Mouse (Mus musculus) forebrain, embryonic 11.5 days (tissue): ENCODE data around the gene Pcdh9. TPM values are rescaled to one million over a fixed set of nuclear protein-coding genes. Genes with fewer than 3 reads are reported as not detected.

ENCODE experiments used
- ATAC-seq: fragments of 200-750 bp; cut with Nextera tagmentation; replicated peaks from 2 replicates; pipeline ENCODE4 v1.8.0; 2017; ENCODE audit warnings: moderate TSS enrichment; ENCODE audit not compliant: low FRiP score
- DNase-seq: peaks from one replicate; pipeline ENCODE4 v3.0.0-alpha.2; 2017; ENCODE audit warnings: low spot score
- H3K27ac ChIP-seq: fragments of 300-500 bp; sonication (generic); 2 replicates; pipeline ENCODE4 v1.5.1; 2014; ENCODE audit warnings: low read depth, low read length
- H3K27me3 ChIP-seq: fragments of 300-500 bp; sonication (generic); 2 replicates; pipeline ENCODE4 v1.6.1; 2014; ENCODE audit warnings: mild to moderate bottlenecking, low read length, mixed read lengths; ENCODE audit not compliant: control insufficient read depth, insufficient read depth
- H3K36me3 ChIP-seq: fragments of 300-500 bp; sonication (generic); 2 replicates; pipeline ENCODE4 v1.6.1; 2014; ENCODE audit warnings: mild to moderate bottlenecking, low read length, moderate library complexity, mixed read lengths; ENCODE audit not compliant: control insufficient read depth, insufficient read depth
- H3K4me1 ChIP-seq: fragments of 300-500 bp; sonication (generic); replicated peaks from 2 replicates; pipeline ENCODE4 v1.6.1; 2014; ENCODE audit warnings: low read length, mixed read lengths; ENCODE audit not compliant: control insufficient read depth, insufficient read depth
- H3K4me2 ChIP-seq: fragments of 300-500 bp; sonication (generic); 2 replicates; pipeline ENCODE4 v1.6.1; 2014; ENCODE audit warnings: low read depth, mild to moderate bottlenecking, low read length, moderate library complexity, mixed read lengths; ENCODE audit not compliant: severe bottlenecking
- H3K4me3 ChIP-seq: fragments of 300-500 bp; sonication (generic); 2 replicates; pipeline ENCODE4 v1.5.1; 2014; ENCODE audit warnings: low read depth, low read length
- H3K9ac ChIP-seq: fragments of 300-500 bp; sonication (generic); 2 replicates; pipeline ENCODE4 v1.6.1; 2014; ENCODE audit warnings: low read length
- H3K9me3 ChIP-seq: fragments of 300-500 bp; sonication (generic); 2 replicates; pipeline ENCODE4 v1.6.1; 2016; ENCODE audit warnings: low read length, mixed read lengths; ENCODE audit not compliant: control insufficient read depth
- WGBS: fragments of 180-500 bp; shearing (Covaris S2); extraction: QIAGEN DNeasy Blood & Tissue Kit; methylation state at CpG from one replicate; pipeline ENCODE4 v1.1.7; 2014; 5-methylcytosine and 5-hydroxymethylcytosine counted together
- polyA plus RNA-seq: library from polyadenylated mRNA; unstranded; fragments of >200 nt; fragmentation: Nextera tagmentation; extraction: Ambion mirVana; gene quantifications from 2 replicates; pipeline ENCODE4 v1.2.1, GENCODE M21; 2014

Pcdh9 gene
- polyA plus RNA-seq, 1 experiment from 2014 or later, result 54.5 TPM

DNA sequence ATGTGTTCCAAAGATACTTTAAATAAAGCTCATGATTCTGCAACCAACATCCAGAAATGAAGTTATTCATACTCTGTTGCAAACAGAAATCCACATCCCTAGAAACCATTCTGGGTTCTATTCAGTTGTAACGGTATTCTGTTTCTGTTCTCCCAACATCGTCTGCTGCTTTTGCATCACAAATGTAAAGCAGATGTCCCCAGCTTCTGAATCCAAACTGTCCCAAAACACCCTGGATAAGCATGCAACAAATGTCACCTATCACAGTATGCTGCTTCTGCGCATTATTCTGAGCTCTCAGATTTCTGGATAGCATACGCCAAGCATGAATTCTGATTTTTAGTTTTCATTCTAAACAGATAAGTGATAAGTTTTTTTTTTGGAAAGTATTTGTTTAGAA is 516.3 kb downstream of the Pcdh9 start:
- Histone ChIP-seq H3K4me2 (no peak overlapping the region), H3K36me3 (no peaks in the 10 kb centered on the region), H3K27me3 (no peaks in the 10 kb centered on the region), H3K4me3 (no peak overlapping the region), H3K9me3 (no peaks in the 10 kb centered on the region), H3K27ac (no peak overlapping the region), H3K4me1 (no peaks in the 10 kb centered on the region), H3K9ac (no peak overlapping the region)
- WGBS, result 72% methylated on average over 4 of the region's 4 CpGs
- DNase-seq, result no peak
- no peak for ATAC-seq

GRCm38 (mm10) chr14:93354150-93354549 is 536.3 kb downstream of the Pcdh9 start:
- Histone ChIP-seq H3K27me3 (no peaks in the 10 kb centered on the region), H3K4me3 (no peak overlapping the region), H3K27ac (no peak overlapping the region), H3K9ac (no peak overlapping the region), H3K9me3 (no peaks in the 10 kb centered on the region), H3K4me1 (no peaks in the 10 kb centered on the region), H3K36me3 (no peaks in the 10 kb centered on the region), H3K4me2 (no peak overlapping the region)
- DNase-seq (no peak), ATAC-seq (no peak)
- 90% methylated on average over 3 of the region's 3 CpGs for WGBS

- Histone ChIP-seq H3K4me2 (no peak overlapping the region), H3K27me3 (no peaks in the 10 kb centered on the region), H3K36me3 (no peaks in the 10 kb centered on the region), H3K4me1 (no peaks in the 10 kb centered on the region), H3K9ac (no peak overlapping the region), H3K4me3 (no peak overlapping the region), H3K27ac (no peak overlapping the region), H3K9me3 (no peaks in the 10 kb centered on the region)
- 61% methylated on average over 6 of the region's 6 CpGs for WGBS
- DNase-seq (no peak), ATAC-seq (no peak)
Observed at GRCm38 (mm10) chr14:93350906-93351305, 539.6 kb downstream of the Pcdh9 start.

GRCm38 (mm10) chr14:93349166-93349565 is 541.3 kb downstream of the Pcdh9 start:
- Histone ChIP-seq H3K36me3 (no peaks in the 10 kb centered on the region), H3K27ac (no peak overlapping the region), H3K27me3 (no peaks in the 10 kb centered on the region), H3K4me3 (no peak overlapping the region), H3K4me1 (no peaks in the 10 kb centered on the region), H3K4me2 (no peak overlapping the region), H3K9me3 (no peaks in the 10 kb centered on the region), H3K9ac (no peak overlapping the region)
- 37% methylated on average over 7 of the region's 7 CpGs for WGBS
- DNase-seq (no peak), ATAC-seq (no peak)

DNA sequence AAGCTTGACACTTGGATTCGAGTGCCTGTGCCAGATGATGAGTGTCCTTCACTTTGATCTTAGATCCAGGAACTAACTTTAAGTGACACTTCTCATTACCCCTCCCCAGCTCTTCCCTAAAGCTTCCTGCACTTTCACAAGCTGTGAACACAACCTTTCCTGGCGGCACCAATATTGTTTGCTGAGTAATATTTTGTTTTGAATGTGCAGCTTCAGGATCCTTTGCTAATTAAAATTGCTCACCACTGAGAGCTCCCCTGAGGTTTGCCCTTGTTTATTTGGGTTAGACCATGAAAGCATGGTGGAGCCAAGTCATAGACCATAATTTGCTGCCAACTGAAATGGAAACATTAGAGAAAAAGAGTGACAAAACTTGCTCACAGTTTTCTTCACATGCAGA is 543.4 kb downstream of the Pcdh9 start:
- no peak overlapping the region for H3K27ac ChIP-seq
- no peak overlapping the region for H3K4me2 ChIP-seq
- WGBS, result 44% methylated on average over 2 of the region's 2 CpGs
- no peak overlapping the region for H3K4me3 ChIP-seq
- no peaks in the 10 kb centered on the region for H3K36me3 ChIP-seq
- H3K4me1 ChIP-seq, result no peaks in the 10 kb centered on the region
- DNase-seq, result no peak
- 0 out of 2 replicates have a peak, but pooled peaks cover 2% of the 10 kb centered on the region for H3K27me3 ChIP-seq
- no peaks in the 10 kb centered on the region for H3K9me3 ChIP-seq
- no peak overlapping the region for H3K9ac ChIP-seq
- no peak for ATAC-seq

GRCm38 (mm10) chr14:93342781-93343180 is 547.7 kb downstream of the Pcdh9 start:
- no peak overlapping the region for H3K27ac ChIP-seq
- ATAC-seq (no peak), DNase-seq (no peak)
- H3K27me3 ChIP-seq, result 0 out of 2 replicates have a peak, but pooled peaks cover 2% of the 10 kb centered on the region
- H3K4me3 ChIP-seq, result no peak overlapping the region
- 76% methylated on average over 3 of the region's 3 CpGs for WGBS
- no peaks in the 10 kb centered on the region for H3K36me3 ChIP-seq
- H3K9me3 ChIP-seq, result no peaks in the 10 kb centered on the region
- no peaks in the 10 kb centered on the region for H3K4me1 ChIP-seq
- no peak overlapping the region for H3K9ac ChIP-seq
- H3K4me2 ChIP-seq, result no peak overlapping the region

GRCm38 (mm10) chr14:93341390-93341789 is 549.1 kb downstream of the Pcdh9 start:
- H3K9ac ChIP-seq, result no peak overlapping the region
- H3K9me3 ChIP-seq, result no peaks in the 10 kb centered on the region
- no peak overlapping the region for H3K4me2 ChIP-seq
- 15% methylated on average over 5 of the region's 5 CpGs for WGBS
- H3K4me1 ChIP-seq, result no peaks in the 10 kb centered on the region
- ATAC-seq, result no peak
- no peak overlapping the region for H3K4me3 ChIP-seq
- H3K27ac ChIP-seq, result no peak overlapping the region
- no peaks in the 10 kb centered on the region for H3K36me3 ChIP-seq
- DNase-seq, result no peak
- H3K27me3 ChIP-seq, result 0 out of 2 replicates have a peak, but pooled peaks cover 2% of the 10 kb centered on the region

GRCm38 (mm10) chr14:93329247-93329646 is 561.2 kb downstream of the Pcdh9 start:
- Histone ChIP-seq H3K27ac (no peak overlapping the region), H3K4me3 (no peak overlapping the region), H3K36me3 (no peaks in the 10 kb centered on the region), H3K4me2 (no peak overlapping the region), H3K4me1 (no peaks in the 10 kb centered on the region), H3K9ac (no peak overlapping the region), H3K27me3 (no peaks in the 10 kb centered on the region), H3K9me3 (no peaks in the 10 kb centered on the region)
- no peak for ATAC-seq
- DNase-seq, result no peak

- ATAC-seq (peak; percentile 71; the same call in 1 of the 2 replicates), DNase-seq (no peak)
- Histone ChIP-seq H3K4me2 (no peak overlapping the region), H3K27me3 (no peaks in the 10 kb centered on the region), H3K9ac (no peak overlapping the region), H3K4me3 (no peak overlapping the region), H3K4me1 (no peaks in the 10 kb centered on the region), H3K9me3 (no peaks in the 10 kb centered on the region), H3K27ac (no peak overlapping the region), H3K36me3 (no peaks in the 10 kb centered on the region)
Observed at GRCm38 (mm10) chr14:93317393-93317792, 573.1 kb downstream of the Pcdh9 start.
